ENCODE assay signal across 15 mouse cellular contexts in the genomic region with DNA sequence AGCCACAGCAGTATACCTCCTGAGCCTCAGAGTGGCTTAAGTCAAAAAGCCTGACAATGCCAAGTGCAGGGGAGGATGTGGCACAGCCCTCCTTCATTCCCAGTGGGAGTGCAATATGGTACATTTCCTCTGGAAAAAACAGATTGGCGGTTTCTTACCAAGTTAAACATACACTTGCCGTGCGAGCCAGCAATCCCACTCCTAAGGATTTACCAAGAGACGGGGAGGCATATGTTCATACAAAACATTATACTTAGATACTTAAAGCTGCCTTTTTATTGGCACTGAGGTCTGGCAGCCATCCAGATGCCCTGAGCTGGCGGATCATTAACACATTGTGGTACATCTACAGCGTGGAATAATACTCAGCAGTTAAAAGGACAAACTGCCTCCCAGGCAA. TPM values are rescaled to one million over a fixed set of nuclear protein-coding genes. Genes with fewer than 3 reads are reported as not detected.
DNase-seq lines count a peak whose midpoint lies in the region; ATAC-seq lines count a peak whose summit lies in the region.
"Had no signal": no experiment of that assay in that cellular context is flagged by ENCODE, and none has a peak within 500 bp of the region (broad histone marks: within the 10 kb centered on the region; RNA-seq: fewer than 3 reads in every experiment).

No protein-coding gene starts in this region.

- peaks cover 3% of the 10 kb centered on the region; the same call in 1 of the 2 replicates for H3K4me1 ChIP-seq in hindbrain, embryonic 14.5 days (replicated peaks; ENCODE audit: control insufficient read depth, insufficient read depth, low read length)

- H3K36me3 ChIP-seq in hindbrain, embryonic 14.5 days (replicated peaks; ENCODE audit: control insufficient read depth, insufficient read depth) = no peaks in the 10 kb centered on the region
- H3K36me3 ChIP-seq: neural tube, embryonic 12.5 days had no signal

- H3K27me3 ChIP-seq in hindbrain, embryonic 14.5 days (ENCODE audit: control insufficient read depth, insufficient read depth, low read length) = peaks cover 8% of the 10 kb centered on the region

- H3K27ac ChIP-seq in hindbrain, embryonic 14.5 days = no peak overlapping the region
- H3K27ac ChIP-seq: gastrocnemius, adult 2 months; neural tube, embryonic 12.5 days had no signal

- no peaks in the 10 kb centered on the region for H3K9me3 ChIP-seq in hindbrain, embryonic 14.5 days (ENCODE audit: control insufficient read depth, low read length)
- H3K9me3 ChIP-seq: neural tube, embryonic 12.5 days had no signal

- ATAC-seq in hindbrain, embryonic 14.5 days (ENCODE audit: low FRiP score) = no peak
- ATAC-seq: Patski had no signal

- H3K4me3 ChIP-seq in hindbrain, embryonic 14.5 days (replicated peaks; ENCODE audit: low read length) = no peak overlapping the region
- H3K4me3 ChIP-seq: gastrocnemius, adult 2 months; neural tube, embryonic 12.5 days had no signal

- intact Hi-C loops in gastrocnemius, postnatal 14 days (cut with DNase I; ENCODE audit: low total_unique reads) = no loop called here

- peak; percentile 11 to 18 for DNase-seq in cerebellum, postnatal 14 days
- DNase-seq in cerebellum, postnatal 25 days = no peak
- peak; percentile 55 to 77 for DNase-seq in frontal cortex, adult 2 months (ENCODE audit: extremely low spot score in 1 of 2, low spot score in 1 of 2)
- DNase-seq in layer of hippocampus, postnatal 36 days = peak; percentile 30 to 39
- peak; percentile 70 for DNase-seq in right cerebral cortex, postnatal 14 days
- DNase-seq in hindbrain, embryonic 14.5 days (ENCODE audit: low spot score) = no peak
- no peak for DNase-seq in gastrocnemius, postnatal 14 days
- no peak for DNase-seq in cerebellum, adult 11 months
- DNase-seq: gastrocnemius, adult 2 months; heart, postnatal 36 days; lung, embryonic 14.5 days; thymus, adult 18-20 months had no signal

- H3K4me2 ChIP-seq in hindbrain, embryonic 14.5 days (replicated peaks) = no peak overlapping the region
- H3K4me2 ChIP-seq: heart, embryonic 11.5 days; lung, embryonic 14.5 days; neural tube, embryonic 12.5 days had no signal

- H3K9ac ChIP-seq in hindbrain, embryonic 14.5 days = no peak overlapping the region
- H3K9ac ChIP-seq: lung, embryonic 14.5 days; neural tube, embryonic 12.5 days had no signal

- WGBS in hindbrain, embryonic 14.5 days = 86% methylated on average over 6 of the region's 6 CpGs

RNA-seq across cellular contexts. Expression of gene Rybp, which starts 5.1 kb away (rescaled TPM):
- 42.0 and 42.8 TPM in 2 replicates for polyA plus RNA-seq in frontal cortex, adult 2 months (2012; rRNA removed)
- 10 to 100 TPM; 58.0 to 59.0 TPM for total RNA-seq in layer of hippocampus, postnatal 36 days (2021)
- 14.5 and 15.5 TPM in 2 replicates for polyA plus RNA-seq in hindbrain, embryonic 14.5 days (2014; fragmentation: Nextera tagmentation; extraction: Ambion mirVana)
- total RNA-seq in gastrocnemius, postnatal 14 days (2021) = 1 to 10 TPM; 7.0 to 8.0 TPM

Comparison
In these comparisons a context has a peak if more than half of its experiments do, and no peak if none do; other contexts are left out.
1. DNase-seq: peak in cerebellum, postnatal 14 days (2 of 2), frontal cortex, adult 2 months (2 of 2), layer of hippocampus, postnatal 36 days (2 of 2) and right cerebral cortex, postnatal 14 days (single experiment); none in cerebellum, postnatal 25 days (0 of 2), hindbrain, embryonic 14.5 days (single experiment), gastrocnemius, postnatal 14 days (single experiment) and cerebellum, adult 11 months (single experiment).
2. RNA of gene Rybp, which starts 5.1 kb away (total RNA-seq): 58.0 to 59.0 TPM in layer of hippocampus, postnatal 36 days; 7.0 to 8.0 TPM in gastrocnemius, postnatal 14 days; every median in the first group is over 4 times any median in the second.